Mouse (Mus musculus) retina, embryonic 14.5 days (tissue): Measurements from ENCODE around the gene Prss23.

Source experiments
- DNase-seq: peaks from one replicate; pipeline ENCODE4 v3.0.0-alpha.2; 2015; ENCODE audit warnings: low spot score

The Prss23 gene

DNA sequence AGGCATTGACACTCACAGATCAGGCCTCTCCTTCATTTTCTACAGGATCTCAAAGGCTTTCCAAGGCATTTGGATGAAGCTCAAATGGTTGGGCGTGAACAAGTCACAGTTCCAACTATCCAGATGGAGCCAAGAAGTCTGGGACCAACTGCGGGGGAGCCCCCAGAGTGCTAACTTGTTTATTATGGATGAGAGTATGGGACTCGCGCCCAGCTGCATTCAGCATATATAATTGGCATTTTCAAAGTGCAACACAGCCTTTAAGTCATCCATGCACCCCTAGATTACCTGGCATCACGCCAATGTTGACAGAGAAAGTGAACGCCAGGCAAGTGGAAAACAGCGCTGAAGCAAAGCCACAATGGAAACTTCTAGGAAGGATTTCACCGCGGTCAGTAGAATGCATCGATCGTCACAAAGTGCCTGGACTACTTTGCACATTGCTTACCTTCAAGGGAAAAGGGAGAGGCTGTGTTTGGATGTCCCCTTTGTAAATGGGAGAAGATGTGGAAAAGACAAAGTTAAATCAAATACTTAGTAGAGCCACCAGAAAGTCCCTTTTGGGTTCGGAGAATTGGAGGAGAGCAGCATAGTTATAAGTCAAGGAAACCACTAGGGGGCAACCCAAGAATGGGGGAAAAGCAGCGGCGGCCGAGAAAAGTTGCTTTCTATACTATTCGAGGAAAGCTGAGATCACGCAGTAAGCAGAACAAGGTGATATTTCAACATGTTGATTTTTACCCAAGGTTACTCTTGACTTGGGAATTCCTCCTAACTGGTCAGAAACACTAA is 27.3 kb downstream of the Prss23 start:
- DNase-seq: peak; percentile 91

DNA sequence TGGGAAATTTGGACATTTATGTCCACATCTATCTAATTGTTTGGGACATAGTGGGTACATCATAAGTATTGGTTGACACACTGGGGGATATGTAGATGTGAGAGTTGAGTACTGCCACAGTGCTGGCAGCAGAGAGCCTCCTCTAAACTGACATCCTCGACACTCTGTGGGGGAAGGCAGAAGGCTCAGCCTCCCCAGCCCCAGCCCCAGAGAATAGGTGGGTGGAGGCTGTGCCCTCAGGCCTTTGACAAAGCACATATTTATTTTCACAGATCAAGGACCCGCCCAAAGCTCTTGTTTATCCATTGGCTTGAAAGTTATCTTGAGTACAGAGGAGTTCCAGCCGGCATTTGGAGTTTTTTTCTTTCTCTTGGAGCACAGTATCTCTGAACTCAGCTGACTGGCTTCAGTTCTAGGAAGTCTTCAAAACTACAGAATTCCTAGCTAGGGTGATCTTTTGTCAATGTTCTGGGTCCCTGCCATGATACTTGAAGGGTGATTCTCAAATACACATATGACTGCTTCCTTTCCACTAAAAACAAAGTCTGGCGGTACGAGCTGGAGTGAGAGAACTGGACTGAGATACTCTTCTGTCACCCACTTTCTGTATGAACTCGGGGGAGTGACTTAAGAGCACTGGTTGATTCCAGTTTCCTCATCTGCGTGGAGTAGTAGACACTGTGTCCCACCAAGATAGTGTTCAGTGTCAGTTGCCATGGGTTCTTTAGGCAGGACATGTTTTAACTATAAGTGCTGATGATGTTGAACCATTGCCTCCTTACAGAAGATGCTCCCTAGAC is 43.0 kb downstream of the Prss23 start:
- DNase-seq: no peak

DNA sequence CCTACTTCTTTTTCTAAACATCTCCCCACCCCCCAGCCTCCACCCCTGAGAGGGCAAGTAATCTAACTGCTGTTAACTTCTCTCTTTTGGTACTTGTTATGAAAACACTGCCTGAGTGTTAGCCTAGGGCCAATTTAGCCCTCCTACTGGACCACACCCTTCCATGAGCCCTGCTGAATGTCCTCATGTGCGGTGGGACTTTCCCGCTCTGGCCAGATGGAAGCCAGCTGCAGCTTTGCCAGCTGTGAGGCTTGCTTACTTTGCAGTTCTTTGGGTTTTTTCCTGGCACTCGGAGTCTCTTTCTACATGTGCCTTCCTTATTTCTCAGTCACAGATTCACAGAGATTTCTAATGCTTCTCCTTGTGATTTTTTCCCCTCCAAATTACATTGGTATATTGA is 45.3 kb downstream of the Prss23 start:
- no peak for DNase-seq

DNA sequence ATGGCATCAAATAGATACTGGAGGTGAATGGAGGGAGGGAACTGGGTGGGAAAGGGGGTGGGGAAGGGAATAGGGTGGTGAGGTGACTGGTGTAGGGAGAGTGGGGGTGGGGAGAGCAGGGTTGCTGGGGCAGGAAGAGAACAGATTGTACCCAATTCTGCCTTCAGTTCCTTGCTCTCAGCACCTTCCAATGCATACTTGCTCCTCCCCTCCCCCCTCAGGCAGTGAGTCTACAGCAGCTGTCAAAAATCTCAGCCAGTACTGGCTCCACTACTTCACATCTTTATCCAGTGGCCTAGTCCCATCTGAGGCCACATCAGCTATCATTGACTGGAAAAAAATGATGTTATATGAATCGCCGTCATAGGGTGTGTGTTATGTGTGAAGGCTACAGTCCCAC is 48.5 kb downstream of the Prss23 start:
- no peak for DNase-seq

DNA sequence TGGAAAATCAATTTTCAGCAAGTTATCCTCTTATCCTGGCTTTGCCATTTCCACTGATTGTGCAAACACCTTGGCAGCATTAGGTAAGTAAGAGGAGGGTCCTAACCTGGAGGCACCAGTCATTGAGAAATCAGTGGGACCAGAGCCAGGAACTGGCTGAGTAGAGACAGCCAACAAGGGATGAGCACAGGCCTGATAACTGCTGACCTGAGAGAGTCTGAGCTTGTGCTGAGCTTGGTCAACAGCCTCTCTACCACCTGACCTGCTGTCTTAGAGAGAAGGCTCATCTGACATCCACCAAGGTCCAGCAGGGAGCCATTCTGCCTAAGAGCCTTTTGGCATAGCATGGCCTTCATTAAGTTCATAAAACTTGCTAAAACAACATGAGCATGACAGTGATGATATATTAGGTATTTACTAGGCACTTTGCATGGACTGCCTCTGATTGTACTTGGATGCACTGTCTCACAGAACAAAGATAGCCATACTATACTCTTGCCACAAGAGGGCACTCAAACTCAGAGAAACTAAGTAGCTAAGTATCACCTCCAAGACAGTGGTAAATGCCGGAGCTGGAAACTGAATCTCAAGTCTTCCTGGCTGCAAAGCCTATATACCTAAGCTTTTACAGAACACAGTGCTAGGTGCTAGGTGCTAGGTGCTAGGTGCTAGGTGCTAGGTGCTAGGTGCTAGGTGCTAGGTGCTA is 49.5 kb downstream of the Prss23 start:
- peak; percentile 85 for DNase-seq

DNA sequence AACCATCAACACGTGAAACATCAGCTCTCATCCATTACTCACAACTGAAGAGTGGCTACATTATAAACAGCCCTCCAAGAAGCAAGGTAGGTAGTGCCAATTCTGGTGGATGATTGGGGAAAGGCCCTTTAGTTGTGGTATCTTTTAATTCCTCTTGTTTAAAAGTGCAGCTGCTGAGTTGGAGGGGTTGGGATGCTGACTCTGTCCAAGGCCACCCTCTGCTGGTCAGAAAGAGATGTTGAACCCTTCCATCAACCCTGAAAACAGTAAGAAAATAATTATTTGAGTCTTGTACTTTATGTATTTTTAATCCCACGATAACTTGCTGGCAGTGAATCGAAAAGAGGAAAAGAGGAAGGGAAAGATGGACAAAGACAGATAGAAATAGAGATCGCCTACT is 53.5 kb downstream of the Prss23 start:
- DNase-seq: peak; percentile 49

DNA sequence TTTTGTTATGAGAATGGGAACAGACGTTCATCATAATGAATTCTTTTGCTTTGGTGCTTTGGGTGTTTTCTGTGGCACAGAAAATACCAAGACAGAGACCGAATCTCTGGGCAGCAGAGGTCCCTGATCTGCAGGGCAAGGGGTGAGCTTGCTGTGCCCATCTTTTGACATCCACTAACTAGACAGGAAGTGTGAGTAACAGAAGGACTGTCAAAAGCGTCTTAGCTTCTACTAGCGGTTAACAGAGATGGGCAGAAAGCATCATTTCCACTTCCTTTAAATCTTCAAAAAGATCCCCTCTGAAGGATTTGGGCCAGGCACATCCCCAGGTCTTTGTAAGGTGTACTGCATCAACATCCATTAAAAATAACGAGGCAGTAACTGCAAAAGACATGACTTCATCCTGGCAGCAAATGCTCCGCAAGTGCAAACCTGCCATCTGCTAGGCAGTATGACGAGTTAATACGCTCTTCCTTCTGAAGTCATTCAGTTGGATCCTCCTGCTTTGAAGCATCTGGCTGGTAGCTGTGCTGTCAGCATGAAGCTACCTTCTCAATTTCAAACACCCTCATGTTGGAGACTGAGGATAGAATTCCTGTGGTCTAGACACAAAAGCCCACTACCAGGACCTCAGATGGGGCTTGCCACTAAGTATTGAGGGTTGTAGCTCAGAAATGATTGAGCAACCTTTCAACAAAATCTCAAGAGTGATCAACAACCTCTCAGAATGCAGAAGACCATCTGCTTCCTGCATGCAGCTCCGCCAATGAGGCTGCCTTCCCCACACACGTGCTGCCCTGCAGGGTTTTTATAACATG is 63.0 kb downstream of the Prss23 start:
- DNase-seq: peak; percentile 15

DNA sequence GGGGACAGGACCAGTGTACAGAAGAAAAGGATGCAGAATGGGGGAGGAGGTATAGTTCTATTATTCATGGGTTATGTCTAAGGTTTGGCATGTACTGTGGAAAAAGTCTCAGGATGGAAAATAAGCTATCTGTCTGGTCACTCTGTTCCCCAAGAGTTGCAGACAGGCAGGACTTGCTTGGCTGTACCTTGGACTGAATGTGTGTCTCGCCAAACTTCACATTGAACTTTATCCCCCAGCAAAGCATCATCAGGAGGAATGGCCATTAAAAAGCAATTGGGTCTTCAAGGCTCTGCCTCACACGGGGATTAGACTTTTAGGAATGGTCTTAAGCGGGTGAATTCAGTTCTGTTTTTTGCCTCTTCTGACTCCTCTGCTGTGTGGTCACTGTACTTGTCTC is 63.7 kb downstream of the Prss23 start:
- no peak for DNase-seq

DNA sequence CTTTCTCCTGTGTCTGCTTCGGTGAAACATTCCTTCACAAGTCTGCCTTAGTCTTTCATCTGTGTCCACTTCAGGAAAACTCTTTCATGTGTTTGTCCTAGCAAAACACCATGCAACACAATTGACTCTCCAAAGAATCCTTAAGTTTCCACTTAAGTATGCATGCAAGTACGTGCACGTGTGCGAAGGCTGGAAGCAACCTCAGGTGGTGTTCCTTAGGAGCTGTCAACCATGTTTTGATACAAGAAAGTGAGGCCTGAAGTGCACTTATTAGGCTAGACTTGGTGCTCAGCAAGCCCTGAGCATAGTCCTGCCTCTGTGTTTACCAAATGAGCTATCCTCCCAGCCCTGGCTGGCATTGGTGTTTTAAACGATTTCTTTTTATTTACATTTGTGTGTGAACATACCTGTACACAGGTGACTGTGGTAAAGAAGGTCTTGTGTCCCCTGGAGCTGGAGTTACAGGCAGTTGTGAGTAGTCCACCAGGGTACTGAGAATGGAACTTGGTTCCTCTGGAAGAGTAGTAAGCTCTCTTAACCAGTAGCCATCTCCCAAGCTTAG is 64.3 kb downstream of the Prss23 start:
- DNase-seq: no peak

DNA sequence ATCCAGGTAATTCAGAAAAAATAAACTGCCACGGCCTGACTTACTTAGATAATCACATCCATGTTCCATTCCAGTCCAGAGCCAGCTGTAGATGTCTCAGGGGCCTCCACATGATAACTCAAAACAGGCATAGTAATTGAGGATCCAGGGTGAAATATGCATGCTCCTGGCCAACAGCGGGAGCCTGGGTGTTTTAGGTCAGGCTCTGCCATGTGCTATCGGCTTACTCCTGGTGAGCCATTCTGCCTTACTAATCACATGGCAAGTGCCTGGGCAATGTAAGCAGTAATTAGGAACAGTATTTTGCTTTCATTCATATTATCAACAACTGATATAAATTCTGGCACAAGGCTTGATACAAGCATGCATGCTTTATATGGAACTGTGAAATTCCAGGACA is 65.6 kb downstream of the Prss23 start:
- no peak for DNase-seq

DNA sequence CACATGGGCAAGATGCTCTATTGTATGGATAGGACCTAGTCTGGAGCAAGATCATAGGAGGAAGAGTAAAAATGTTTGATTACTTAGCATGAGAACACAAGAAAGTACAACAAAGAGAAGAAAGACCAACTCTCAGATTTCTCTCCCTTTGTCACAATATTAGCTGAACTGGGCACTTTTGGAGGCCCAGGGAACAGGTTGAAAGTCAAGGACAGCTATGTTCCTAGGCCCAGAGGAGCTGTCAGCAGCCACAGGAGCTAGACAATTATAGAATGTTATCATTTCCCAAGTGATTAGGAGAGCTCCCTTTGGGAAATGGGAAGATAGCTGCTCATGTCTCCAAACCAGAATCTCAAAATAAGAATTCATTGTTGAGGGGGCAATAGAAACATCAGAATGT is 66.1 kb downstream of the Prss23 start:
- no peak for DNase-seq

DNA sequence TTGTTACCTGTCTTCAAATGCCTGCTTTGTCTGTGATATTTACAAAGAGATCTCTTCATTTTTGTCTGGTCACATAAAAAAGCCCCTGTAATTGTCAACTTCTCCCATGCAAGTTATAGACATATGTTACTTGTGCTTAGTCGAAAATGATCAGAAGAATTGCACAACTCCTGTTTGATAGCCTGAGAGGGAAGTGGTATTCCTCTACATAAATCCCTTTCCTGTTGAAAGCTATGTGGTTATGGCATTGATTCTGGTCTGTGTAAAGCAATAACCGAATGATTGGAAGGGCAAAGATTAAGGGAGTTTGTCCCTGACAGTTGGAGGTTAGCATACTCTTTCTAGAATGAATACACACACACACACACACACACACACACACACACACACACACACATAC is 67.3 kb downstream of the Prss23 start:
- no peak for DNase-seq
